Mouse (Mus musculus) lung, postnatal 4 days (tissue): ENCODE measurements around the gene Dlec1.

Source experiments
- DNase-seq, 2 experiments: peaks; one replicate each; pipeline ENCODE4 v3.0.0; 2021

Dlec1 gene

DNA sequence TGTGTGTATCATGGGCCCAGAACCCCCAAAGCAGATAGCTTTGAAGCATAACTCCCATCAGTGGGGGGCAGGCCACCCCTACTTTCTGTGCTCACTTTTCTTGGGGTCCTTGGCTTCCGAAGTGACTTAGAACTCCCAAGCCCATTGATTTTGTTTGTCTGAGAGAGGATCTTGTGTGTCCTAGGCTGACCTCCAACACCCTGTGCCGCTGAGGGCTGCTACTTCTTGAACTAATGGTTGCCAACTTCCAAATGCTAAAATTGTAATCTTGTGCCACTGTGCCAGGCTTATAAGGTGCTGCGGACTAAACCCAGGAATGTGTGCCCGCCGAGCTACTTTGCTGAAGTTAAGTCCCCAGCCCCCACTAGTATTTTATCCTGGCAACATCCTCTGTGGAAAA is 11.8 kb upstream of the Dlec1 start:
- DNase-seq = no peak

DNA sequence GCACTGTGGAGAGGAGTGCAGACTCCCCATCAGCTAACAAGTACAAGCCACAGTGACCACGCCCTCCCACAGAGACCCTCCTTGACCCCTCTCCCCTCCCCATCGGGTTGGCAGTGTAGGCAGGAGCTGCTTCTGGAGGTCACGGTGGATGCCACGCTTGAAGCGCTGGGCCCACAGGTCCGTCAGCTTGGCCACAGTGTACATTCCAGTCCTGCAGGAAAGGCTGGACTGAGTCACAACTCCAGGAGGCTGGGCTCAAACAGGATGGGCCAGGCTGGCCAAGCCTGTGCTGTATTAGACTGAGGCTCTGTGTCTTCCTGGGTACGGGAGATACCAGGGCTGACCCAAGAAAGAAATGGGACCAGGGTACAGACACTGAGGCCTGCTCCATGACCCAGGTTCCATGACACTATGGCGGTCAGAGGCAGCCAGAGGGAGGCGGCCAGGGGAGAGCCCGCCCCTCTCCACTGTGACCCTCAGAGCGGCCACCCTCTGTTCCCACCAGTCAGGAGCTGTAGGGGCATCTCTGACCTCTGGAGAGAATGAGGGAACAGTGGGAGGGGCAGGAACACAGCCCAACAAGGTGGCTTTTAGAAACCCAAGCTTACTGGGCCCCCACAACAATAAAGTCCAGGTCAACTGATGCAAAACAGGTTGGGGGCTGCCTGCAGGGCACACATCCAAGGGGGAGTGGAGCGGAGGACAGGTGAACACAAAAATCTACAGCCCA is 10.5 kb upstream of the Dlec1 start:
- no peak for DNase-seq

DNA sequence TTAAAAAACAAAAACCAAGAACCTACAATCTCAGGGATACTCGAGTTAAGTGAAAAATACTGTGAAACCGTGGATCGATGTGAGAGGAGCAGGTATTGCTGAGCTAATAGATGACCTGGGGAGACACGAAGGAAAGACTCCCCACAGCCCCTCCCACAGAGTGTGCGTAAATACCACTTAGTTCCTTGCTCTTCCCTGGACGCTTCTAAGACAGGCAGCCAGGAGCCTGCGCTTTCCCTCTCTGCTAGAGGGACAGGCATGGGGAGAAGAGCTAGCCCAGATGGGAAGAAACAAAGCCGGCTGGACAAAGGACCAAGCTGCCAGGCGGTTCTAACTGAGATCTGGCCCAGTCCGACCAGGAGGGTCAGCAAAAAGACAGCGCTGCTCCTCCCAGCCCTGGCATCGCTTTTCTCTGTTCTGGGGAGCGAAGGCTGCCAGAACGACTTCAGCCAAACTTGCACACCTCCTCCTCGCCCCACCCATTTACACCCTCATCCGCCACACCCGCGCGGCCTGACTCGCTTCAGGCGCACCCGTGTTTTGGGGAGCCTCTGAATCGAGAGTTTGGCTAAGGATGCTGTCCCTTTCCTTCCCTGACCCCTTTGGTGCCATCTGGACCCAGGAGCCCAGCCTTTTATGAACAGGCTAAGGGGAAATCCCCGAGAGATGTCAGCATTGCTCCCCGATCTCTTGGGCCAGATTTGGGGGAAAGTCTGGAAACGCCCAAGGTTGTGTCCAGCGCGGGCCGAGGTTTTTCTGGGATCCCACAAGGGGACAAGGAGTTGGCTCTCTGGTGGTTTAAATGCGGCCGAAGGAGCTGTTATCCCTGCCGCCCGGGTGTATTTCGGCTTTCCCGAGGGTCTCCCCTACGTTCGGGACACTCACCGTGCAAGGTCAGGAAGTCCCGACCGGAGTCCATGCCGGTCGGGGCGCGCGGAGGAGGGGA is 9.5 kb upstream of the Dlec1 start:
- DNase-seq = peak; percentile 27 to 45

DNA sequence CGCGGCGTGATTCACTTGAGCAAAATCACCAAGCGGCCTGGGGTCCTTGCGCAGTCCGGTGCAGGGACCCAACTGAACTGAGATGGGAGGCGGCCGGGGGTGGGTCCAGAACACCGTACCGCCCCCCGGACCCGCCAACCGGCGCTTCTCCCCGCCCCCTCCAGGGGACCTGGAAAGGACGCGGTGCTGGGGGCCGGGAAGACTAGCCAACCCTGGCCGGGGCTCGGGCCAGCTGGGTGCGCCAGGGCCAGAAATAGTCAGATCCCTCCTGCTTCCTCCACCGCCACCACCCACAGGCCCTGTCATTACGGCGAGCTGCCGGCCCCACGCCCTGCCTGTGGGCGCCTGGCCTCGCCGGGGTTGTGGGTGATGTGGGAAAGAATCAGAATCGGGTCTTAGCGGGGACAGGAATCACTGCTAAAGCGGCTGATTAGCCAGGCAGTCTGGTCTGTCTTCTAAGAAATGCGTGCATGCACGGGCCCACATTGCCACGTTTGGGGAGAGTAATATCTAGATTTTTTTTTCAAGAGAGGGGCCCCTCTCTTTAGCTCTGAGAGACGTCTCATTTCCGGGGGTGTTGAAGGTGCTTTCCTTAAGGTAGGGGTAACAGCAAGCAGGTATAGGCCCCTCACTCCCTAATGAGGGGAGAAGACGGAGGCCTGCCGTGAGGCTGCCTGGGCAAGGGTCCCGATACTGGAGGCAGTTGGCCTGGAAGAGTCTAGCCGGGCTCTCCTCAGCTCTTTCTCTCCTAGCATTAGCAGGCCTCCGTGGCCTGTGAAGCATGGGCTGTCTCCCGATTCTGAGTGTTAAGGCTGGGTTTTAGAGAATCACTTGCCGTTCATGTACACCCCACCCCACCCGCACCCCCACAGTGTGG is 8.6 kb upstream of the Dlec1 start, which contains the start of gene Plcd1:
Gene Plcd1, minus strand, starts transcription at position 84 of the 877 bp plus-strand sequence.
- peak; percentile 89 to 94 for DNase-seq

DNA sequence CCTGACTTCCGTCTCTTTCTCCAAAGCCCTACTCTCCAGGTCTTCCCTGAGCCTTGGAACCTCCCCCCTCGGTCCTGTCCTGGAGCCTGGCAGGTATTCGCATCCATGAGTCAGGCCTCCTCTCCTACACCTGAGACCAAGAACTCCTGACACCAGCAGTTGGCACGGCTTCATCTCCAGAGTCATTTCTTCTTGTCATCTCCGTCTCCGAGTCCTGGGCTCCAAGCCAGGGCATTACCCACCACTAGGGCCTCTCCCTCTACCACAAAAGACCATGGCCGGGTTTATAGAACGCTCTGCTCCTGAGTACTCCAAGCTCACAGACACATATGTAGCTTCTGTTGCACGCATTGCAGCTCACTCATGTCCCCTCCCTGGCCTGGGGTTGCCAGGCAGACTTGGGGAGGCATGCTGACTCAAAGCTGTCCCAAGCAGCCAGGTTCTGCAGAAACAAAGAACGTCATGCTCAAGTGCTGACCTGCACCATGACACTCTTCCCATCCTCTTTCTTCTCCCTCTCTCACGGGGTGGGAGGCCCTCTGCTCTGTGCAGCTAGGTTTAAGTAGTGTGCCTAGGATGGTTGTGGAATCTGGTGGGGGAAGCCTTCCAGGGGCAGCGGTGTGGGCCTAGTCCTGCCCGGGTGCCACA is 7.7 kb upstream of the Dlec1 start:
- DNase-seq = no peak

DNA sequence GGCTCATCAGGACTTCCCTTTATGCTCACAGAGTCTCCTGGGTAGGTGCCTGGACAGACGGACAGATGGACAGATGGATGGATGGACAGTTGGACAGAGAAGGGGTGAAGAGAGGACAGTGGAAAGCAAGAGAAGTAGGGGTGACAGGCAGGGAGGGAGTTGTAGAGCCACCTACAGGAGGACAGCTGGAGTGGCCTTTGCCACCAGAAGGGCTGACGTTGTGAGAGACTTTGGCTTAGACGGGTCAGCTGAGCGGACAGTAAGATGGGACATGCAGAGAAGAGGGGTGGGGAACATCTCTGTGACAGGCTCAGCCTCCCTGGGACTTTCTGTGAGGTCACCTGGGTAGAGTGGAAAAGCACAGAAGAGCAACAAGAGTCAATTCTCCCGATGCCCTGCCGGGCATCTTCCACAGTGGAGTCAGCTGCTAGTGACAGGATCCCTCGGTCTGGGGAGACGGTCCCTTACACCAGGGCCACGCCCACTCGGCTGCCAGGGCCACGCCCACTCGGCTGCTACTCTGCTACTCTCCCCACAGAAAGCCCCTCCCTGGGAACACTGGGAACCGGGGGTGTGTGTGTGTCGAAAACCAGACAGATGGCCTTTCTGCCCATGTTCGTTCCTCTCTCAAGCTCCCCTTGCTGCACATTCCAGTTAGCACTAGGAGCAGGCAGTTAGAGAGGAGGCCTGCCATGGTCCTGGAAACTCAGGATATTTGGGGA is 1.9 kb upstream of the Dlec1 start:
- DNase-seq = peak; percentile 46 to 55

- no peak for DNase-seq
These were observed 470 bp downstream of the Dlec1 start for GRCm38 (mm10) chr9:119102783-119103113.

GRCm38 (mm10) chr9:119107566-119107965 is 5.3 kb downstream of the Dlec1 start:
- no peak for DNase-seq

DNA sequence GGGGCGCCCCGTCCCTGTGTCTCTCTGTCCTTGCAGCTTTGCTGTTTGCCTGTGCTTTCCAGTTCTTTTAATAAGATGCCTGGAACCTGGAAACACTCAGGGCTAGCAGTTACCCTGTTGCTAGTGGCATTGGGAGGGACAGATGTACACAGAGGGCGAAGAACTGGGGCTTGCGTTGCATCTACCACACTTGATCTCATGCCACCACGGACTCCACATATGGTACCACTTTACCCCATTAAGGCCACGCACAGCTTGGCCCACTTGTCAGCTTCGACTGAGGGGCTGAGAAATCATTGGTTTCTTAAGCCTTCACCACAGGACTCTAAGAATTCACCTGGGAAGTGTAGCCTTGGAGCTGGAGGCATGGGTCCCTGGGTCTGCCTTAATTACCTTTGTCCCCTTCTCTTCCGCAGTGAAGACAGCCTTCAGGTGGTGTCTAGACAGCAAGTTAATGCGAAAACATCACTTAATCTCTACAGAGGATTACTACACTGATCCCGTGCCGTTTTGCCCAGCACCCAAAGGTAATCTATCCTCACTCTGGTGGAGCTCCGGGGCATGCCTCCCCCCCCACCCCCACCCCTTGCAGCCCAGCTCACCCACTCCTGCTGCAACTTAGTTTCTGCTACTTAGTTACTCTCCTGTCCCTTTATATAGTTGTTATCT is 7.5 kb downstream of the Dlec1 start:
- DNase-seq = no peak

- no peak for DNase-seq
These were observed 8.4 kb downstream of the Dlec1 start for GRCm38 (mm10) chr9:119110640-119111039.

GRCm38 (mm10) chr9:119114911-119115310 is 12.6 kb downstream of the Dlec1 start:
- DNase-seq = no peak

GRCm38 (mm10) chr9:119119409-119120167 is 17.3 kb downstream of the Dlec1 start:
- no peak for DNase-seq

DNA sequence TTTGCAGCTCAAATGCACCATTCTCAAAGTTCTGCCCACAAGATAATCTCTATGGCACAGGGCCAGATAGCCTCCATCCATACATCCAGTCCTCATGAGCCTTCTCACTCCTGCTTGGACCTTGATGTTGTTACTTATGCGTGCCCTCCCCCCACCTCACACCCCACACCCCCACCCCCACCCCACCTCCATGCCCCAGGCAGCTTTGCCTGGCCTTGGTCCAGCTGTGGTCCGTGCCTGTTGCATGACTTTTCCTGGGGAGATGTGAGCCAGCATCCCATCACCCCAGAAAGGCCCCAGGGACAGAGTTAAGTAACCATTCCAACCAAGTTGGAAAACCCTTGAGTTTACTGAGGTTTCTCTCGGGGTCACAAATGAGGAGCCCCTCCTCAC is 17.9 kb downstream of the Dlec1 start:
- no peak for DNase-seq

- DNase-seq = no peak
These were observed 20.5 kb downstream of the Dlec1 start for GRCm38 (mm10) chr9:119122596-119123369.

DNA sequence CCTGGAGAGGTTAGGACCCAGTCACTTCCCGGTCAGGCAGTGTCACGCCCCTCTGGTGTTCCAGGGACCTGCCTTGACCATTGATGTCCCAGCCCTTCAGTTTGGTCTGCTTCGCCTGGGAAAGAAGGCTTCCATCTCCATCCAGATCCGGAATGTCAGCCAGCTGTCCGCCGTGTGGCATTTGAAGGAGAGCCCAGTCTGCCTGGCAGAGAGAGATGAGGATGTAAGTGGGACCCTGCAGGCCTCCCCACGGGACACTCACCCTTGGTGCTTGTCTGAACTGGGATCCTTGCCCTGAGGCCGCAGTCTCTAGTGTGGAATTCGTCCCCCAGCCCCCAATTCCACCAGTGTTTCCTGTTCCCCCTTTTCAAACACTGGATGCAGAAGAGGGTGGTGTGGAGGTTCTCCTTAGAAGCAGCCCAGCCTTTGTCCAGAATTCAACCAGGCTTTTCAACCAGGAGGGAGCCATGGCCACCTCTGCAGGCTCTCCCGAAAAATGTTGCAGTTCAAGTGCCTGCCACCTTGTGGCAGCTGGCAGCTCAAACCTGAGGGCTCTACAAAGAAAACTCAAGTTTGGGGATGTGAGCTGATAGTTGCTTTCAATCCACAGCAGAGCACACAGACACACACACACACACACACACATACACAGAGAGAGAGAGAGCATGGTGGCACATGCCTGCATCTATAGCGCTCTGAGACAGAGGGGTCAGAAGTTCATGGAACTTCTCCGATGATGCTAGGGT is 26.3 kb downstream of the Dlec1 start:
- no peak for DNase-seq

DNA sequence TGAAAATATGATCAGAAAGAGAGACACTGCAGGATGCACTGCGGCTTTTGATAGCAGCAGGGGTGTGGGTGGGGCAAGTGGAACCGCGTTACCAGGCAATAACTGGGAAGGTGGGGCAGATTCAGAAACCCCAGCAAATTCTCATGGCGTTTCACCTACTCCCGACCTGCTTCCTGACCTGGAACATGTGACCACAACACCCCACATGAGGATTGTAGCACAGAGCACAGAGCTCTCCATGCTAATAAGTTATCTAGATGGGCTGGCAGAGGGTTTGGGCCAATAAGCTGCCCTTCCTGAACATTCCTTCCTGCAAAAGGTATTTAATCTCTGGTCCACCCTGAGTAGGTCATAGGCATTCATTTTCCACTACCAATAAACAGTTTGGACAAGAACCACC is 28.4 kb downstream of the Dlec1 start:
- DNase-seq = no peak

GRCm38 (mm10) chr9:119138836-119139235 is 36.6 kb downstream of the Dlec1 start:
- no peak for DNase-seq

DNA sequence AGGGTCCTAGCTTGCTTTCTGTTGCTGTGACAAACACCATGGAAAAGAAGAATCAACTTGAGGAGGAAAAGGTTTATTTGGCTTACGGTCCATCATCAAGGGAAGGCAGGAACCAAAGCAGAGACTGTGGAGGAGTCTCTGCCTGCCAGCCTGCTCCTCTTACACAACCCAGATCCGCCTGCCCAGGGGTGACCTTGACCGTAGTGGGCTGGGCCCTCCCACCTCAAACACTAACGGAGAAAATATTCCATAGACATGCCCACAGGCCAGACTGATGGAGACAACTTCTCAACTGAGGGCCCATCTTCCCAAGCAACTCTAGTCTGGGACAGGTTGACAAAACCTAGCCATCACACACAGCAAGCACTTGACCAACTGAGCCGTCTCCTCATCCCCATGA is 39.8 kb downstream of the Dlec1 start:
- DNase-seq = no peak

- no peak for DNase-seq
These were observed 41.1 kb downstream of the Dlec1 start for GRCm38 (mm10) chr9:119143372-119143771.
